Mouse (Mus musculus) frontal cortex, postnatal 10 days (tissue): ENCODE results near the gene Ttc28.

Experiments
- DNase-seq, 2 experiments: peaks; one replicate each; pipeline ENCODE4 v3.0.0; 2022; ENCODE audit warnings: low spot score in 2 of 2, mixed read lengths in 1 of 2

The Ttc28 gene

GRCm38 (mm10) chr5:111048036-111048435 lies 168.4 kb downstream of the Ttc28 start:
- DNase-seq, result no peak

DNA sequence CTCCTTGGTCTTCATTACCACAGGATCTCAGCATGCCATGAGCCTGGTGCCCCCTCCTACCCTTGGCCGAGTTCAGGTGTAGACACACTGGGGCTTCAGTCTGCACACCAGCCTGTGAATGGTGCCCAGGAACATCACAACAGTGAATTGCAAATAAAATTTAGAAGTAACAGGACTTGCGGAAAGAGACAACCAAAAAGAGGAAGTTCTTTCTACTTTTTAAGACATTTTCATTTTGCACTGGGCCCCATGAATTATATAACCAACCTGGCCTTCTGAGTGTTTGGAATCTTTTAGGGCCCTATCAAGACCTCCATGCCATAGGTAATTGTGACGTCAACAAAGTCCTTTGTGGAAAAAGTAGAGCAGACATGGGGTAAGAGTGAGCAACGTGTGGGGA lies 170.0 kb downstream of the Ttc28 start:
- no peak for DNase-seq

GRCm38 (mm10) chr5:111050135-111050534 lies 170.5 kb downstream of the Ttc28 start:
- no peak for DNase-seq

DNA sequence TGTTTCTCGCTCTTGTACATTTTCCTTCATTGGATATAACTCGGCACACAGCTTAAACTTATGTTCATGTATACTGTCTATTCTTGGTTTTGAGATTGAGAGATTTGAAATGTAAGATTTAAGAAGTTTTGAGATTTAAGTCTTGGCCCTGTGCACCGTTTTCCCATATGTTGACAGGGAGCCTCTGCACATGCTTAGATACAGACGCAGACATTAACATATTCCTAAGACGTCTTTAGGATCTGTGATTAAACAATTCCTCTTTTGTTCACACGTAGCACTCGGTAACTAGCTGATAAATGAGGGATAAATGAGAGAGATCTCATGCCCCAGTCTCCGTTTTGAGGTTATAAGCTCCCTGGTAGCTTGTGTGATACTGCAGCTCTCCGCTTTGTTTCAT lies 174.8 kb downstream of the Ttc28 start:
- no peak for DNase-seq

- DNase-seq, result no peak
Measured at GRCm38 (mm10) chr5:111054848-111055428, 175.3 kb downstream of the Ttc28 start.

- no peak for DNase-seq
Measured at GRCm38 (mm10) chr5:111055507-111055906, 175.9 kb downstream of the Ttc28 start.

GRCm38 (mm10) chr5:111057084-111057483 lies 177.5 kb downstream of the Ttc28 start:
- DNase-seq, result no peak

DNA sequence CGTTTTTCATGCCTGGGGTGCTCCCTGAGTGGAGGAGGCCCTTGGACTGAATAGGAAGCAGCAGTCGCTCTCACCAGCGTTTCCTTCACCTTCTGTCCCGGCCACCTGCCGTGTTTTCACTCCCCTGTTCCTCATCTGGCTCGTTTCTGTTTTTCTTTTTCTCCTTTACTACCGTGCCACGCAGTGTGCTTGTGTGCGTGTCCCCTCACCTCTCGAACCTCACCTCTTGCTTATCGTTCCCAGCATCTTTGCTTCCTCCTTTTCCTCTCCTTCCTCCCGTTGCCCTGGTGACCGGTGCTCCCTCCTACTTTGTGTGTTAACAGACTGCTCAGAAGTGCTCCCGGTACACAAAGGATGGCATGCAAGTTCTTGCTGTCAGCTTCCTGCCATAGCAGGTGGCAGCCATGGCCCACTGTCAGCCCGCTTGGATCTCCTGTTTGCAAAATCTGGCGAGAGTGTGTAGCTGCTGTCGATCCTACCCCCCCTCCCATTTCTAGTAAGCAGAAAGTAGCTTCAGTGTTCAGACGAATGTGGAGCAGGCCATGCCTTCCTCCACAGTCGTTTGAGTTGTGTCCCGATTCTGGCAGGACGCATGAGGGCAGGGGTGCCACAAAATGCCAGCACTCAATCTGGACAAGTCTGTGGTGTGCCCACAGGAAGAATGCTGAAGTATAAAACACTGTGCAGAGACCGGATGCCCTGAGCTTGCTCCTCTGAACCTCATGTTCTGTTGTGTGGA lies 179.0 kb downstream of the Ttc28 start:
- DNase-seq, result peak in 1 of 2 experiments; percentile 53

DNA sequence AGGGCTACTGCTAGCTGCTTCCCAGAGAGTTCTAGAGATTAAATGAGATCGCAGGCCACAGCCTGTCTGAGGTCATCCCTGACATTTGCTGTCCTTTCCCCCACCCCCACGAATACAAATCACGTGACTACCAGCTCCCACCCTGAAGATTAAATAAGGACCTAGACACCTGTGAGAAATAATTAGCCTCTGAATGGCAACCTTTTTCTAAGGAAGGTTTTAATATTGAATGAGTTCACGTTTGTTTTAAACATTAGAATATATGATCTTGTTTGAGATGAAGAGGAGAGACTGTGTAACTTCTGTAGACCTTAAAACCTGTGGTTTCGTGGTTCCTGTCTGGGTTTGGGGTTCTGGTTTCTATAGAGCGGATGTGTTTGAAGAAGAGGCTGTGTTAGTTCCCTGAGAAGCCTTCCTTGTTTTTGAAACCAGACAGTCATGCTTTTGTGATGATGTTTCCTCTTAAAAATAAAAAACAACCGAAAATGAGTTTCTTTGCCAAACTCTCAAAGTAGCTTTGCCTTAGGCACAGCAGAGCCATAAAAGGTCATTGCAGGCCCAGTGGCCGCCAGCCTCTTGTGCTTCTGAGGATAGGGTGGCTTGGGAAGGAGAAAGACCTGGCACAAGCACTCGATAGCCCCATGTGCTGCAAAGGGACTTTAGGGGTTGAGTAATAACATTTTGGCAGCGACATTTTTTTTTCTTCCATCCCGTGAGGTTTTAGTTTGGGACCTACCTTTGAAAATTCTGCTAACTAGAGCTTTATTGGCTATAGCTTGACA lies 179.7 kb downstream of the Ttc28 start:
- DNase-seq, result no peak

DNA sequence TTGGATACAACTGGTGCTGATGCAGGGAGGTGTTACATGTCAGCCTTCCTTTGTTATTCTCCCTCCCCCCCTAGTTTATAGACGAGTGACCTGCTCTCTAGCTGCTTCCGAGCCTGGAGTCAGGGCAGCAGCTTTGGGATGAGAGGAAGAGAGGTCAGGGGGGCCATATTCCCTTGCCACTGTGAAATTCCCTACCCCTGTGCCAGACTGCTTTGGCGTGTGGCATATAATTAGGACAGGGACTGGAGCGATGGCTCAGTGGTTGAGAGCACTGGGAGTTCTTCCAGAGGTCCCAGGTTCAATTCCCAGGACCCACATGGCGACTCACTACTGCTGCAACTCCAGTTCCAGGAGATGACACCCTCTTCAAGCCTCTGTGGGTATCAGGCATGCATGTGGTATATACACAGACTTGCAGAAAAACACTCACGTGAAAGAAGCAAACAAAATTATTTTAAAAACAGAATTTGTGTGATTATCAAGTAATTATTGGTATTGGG lies 180.7 kb downstream of the Ttc28 start:
- DNase-seq, result no peak

GRCm38 (mm10) chr5:111063155-111063554 lies 183.6 kb downstream of the Ttc28 start:
- no peak for DNase-seq

- no peak for DNase-seq
Measured at GRCm38 (mm10) chr5:111063991-111064390, 184.4 kb downstream of the Ttc28 start.

- no peak for DNase-seq
Measured at GRCm38 (mm10) chr5:111065770-111066169, 186.2 kb downstream of the Ttc28 start.

GRCm38 (mm10) chr5:111069503-111069902 lies 189.9 kb downstream of the Ttc28 start:
- no peak for DNase-seq

DNA sequence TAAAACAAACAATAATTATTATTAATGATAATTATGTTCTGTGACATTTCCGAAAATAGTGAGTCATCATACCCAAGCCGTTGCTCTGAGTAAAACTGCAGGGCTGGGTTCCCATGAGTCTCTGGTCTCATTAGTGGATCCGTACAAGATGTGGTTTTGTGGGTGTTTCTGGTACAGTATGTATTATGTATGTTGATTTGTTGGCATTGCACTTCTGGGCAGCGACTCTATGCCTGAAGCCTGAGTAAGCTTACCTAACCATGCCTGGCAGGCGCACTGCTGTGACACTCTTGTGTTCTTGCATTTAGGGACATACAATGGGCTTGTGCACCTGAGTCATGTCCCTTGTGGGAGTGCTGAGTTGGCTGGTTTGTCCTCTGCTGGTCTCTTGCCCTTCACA lies 190.3 kb downstream of the Ttc28 start:
- no peak for DNase-seq

GRCm38 (mm10) chr5:111070361-111070760 lies 190.8 kb downstream of the Ttc28 start:
- DNase-seq, result no peak

- no peak for DNase-seq
Measured at GRCm38 (mm10) chr5:111073316-111073736, 193.7 kb downstream of the Ttc28 start.

- no peak for DNase-seq
Measured at GRCm38 (mm10) chr5:111074050-111074449, 194.4 kb downstream of the Ttc28 start.

GRCm38 (mm10) chr5:111075841-111076240 lies 196.2 kb downstream of the Ttc28 start:
- DNase-seq, result no peak

DNA sequence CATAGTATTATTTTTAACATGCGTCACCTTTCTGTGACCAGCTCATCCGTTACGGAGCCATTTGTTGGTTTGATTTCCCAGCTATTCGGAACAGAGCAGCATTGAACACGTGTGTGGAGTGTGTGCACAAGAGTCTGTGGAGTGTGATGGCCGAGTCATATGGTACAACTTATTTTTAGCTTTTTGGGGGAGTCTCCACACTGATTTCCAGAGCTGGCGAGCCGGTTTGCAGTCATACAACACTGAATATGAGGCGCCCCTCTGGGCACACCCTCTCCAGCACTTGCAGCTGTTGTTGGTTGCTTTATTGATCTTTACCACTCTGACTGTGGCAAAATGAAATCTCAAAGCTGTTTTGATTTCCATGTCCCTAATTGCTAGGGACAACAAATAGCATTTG lies 197.7 kb downstream of the Ttc28 start:
- no peak for DNase-seq

DNA sequence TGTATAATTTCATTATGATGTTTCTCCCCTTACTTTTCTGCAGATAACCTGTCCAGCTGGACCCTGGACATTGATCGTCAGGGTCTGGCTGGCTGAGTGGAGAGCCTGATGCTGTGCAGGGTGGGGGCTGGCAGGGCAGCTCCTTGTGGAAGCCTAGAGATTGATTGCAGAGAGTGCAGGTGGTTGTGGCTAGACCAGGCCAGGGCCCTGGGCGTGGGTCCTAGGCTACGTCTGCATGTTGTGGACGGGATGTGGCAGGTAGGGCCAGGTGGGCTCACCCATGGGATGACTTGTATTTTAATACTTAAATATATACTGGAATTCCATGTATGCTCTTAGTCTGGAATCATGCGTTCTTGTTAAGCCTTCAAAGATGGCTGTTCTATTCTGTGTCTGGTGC lies 201.0 kb downstream of the Ttc28 start:
- no peak for DNase-seq

DNA sequence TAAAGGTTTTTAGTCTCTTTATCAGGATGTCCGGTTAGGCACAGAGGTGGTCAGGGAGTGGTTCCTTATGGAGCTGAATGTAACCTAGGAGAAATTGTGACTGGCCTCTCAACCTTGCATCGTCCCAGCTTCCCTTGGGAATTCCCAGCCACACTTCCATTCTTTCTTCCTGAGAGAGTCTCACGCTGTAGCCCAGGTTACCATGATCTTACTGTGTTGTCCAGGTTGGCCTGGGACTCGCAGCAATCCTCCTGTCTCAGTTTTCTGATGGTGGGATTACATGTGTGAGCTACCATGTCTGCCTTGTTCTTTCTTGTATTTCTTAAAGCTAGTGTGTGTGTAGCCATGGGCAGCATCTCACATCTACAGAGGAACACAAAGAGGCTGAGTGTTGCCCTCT lies 206.2 kb downstream of the Ttc28 start:
- no peak for DNase-seq

GRCm38 (mm10) chr5:111096750-111097149 lies 217.1 kb downstream of the Ttc28 start:
- DNase-seq, result no peak
